Mouse (Mus musculus): ENCODE data around the gene 1700123O20Rik. TPM values are rescaled to one million over a fixed set of nuclear protein-coding genes. Genes with fewer than 3 reads are reported as not detected.

1700123O20Rik gene
- polyA plus RNA-seq, 1 experiment from 2014 or later, result 78.9 TPM

Small RNA genes within 50 kb of the gene (microRNA-seq; reads per million reads assigned to microRNA genes)
- gene Mir6948, result not detected

Other genes with a start within 250 kb of the 1700123O20Rik start
- gene Lrp10, start 222.1 kb upstream of the 1700123O20Rik start, polyA plus RNA-seq (2015; fragmentation: Nextera tagmentation; extraction: Ambion mirVana), result 61.9 and 64.2 TPM in 2 replicates
- gene Rem2, start 210.1 kb upstream of the 1700123O20Rik start, polyA plus RNA-seq (2015; fragmentation: Nextera tagmentation; extraction: Ambion mirVana), result 19.6 and 22.4 TPM in 2 replicates
- gene Prmt5, start 168.7 kb upstream of the 1700123O20Rik start, polyA plus RNA-seq (2015; fragmentation: Nextera tagmentation; extraction: Ambion mirVana), result 73.5 and 77.6 TPM in 2 replicates
- 52.3 and 57.1 TPM in 2 replicates for gene Haus4, start 131.6 kb upstream of the 1700123O20Rik start, polyA plus RNA-seq (2015; fragmentation: Nextera tagmentation; extraction: Ambion mirVana)
- 41.1 and 41.2 TPM in 2 replicates for gene Ajuba, start 108.7 kb upstream of the 1700123O20Rik start, polyA plus RNA-seq (2015; fragmentation: Nextera tagmentation; extraction: Ambion mirVana)
- gene 4931414P19Rik, start 80.2 kb upstream of the 1700123O20Rik start, polyA plus RNA-seq (2015; fragmentation: Nextera tagmentation; extraction: Ambion mirVana), result 11.6 and 12.7 TPM in 2 replicates
- gene Psmb5, start 68.2 kb upstream of the 1700123O20Rik start, polyA plus RNA-seq (2015; fragmentation: Nextera tagmentation; extraction: Ambion mirVana), result 352 and 366 TPM in 2 replicates
- gene Psmb11, start 64.8 kb upstream of the 1700123O20Rik start, polyA plus RNA-seq (2015; fragmentation: Nextera tagmentation; extraction: Ambion mirVana), result 1.2 and 4.3 TPM in 2 replicates
- gene Gm17606, start 45.3 kb upstream of the 1700123O20Rik start, polyA plus RNA-seq (2015; fragmentation: Nextera tagmentation; extraction: Ambion mirVana), result not detected in 2 replicates
- gene Cdh24, start 44.9 kb upstream of the 1700123O20Rik start, polyA plus RNA-seq (2015; fragmentation: Nextera tagmentation; extraction: Ambion mirVana), result 2.1 and 2.8 TPM in 2 replicates
- gene Acin1, start 715 bp downstream of the 1700123O20Rik start, polyA plus RNA-seq (2015; fragmentation: Nextera tagmentation; extraction: Ambion mirVana), result 106 and 116 TPM in 2 replicates
- gene Gm29776, start 12.6 kb downstream of the 1700123O20Rik start, polyA plus RNA-seq (2015; fragmentation: Nextera tagmentation; extraction: Ambion mirVana), result 0.11 and 0.19 TPM in 2 replicates
- gene Cebpe, start 26.0 kb downstream of the 1700123O20Rik start, polyA plus RNA-seq (2015; fragmentation: Nextera tagmentation; extraction: Ambion mirVana), result 0.28 TPM in 1 of 2 replicates, not detected in the other
- 1.9 and 2.0 TPM in 2 replicates for gene Slc7a8, start 95.7 kb downstream of the 1700123O20Rik start, polyA plus RNA-seq (2015; fragmentation: Nextera tagmentation; extraction: Ambion mirVana)
- not detected in 2 replicates for gene Rnf212b, start 127.9 kb downstream of the 1700123O20Rik start, polyA plus RNA-seq (2015; fragmentation: Nextera tagmentation; extraction: Ambion mirVana)
- gene Homez, start 184.7 kb downstream of the 1700123O20Rik start, polyA plus RNA-seq (2015; fragmentation: Nextera tagmentation; extraction: Ambion mirVana), result 10.2 and 13.2 TPM in 2 replicates
- 1.5 and 1.6 TPM in 2 replicates for gene Ppp1r3e, start 191.3 kb downstream of the 1700123O20Rik start, polyA plus RNA-seq (2015; fragmentation: Nextera tagmentation; extraction: Ambion mirVana)
- gene Bcl2l2, start 197.2 kb downstream of the 1700123O20Rik start, polyA plus RNA-seq (2015; fragmentation: Nextera tagmentation; extraction: Ambion mirVana), result 3.4 and 4.2 TPM in 2 replicates
- not detected in 2 replicates for gene Gm20521, start 197.2 kb downstream of the 1700123O20Rik start, polyA plus RNA-seq (2015; fragmentation: Nextera tagmentation; extraction: Ambion mirVana)
- 89.1 and 92.8 TPM in 2 replicates for gene Pabpn1, start 206.3 kb downstream of the 1700123O20Rik start, polyA plus RNA-seq (2015; fragmentation: Nextera tagmentation; extraction: Ambion mirVana)
- 27.2 and 28.3 TPM in 2 replicates for gene Slc22a17, start 226.9 kb downstream of the 1700123O20Rik start, polyA plus RNA-seq (2015; fragmentation: Nextera tagmentation; extraction: Ambion mirVana)
- 24.6 and 26.0 TPM in 2 replicates for gene Efs, start 239.9 kb downstream of the 1700123O20Rik start, polyA plus RNA-seq (2015; fragmentation: Nextera tagmentation; extraction: Ambion mirVana)
- not detected in 2 replicates for gene Il25, start 246.5 kb downstream of the 1700123O20Rik start, polyA plus RNA-seq (2015; fragmentation: Nextera tagmentation; extraction: Ambion mirVana)